Comparison of ENCODE assay signal across 18 mouse cellular contexts in the genomic region with DNA sequence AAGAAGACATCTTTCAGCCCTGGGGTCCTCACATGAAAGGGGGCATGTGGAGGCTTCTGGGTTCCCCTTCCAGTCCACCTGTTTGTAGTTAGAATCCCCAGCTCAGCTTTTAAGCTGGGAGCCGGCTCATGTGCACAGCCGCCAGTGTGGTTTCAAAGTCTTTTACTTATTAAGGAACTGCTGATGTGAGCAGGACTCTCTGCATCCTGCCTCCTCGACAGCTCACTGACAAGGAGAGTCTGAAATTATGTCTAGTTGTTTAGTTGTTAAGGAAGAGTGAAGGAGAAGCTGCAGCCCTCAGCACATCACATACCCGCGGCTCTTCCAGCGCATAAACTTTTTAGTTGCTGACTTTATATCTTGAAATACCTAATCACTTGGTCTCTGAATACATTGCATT.
DNase-seq lines count a peak whose midpoint lies in the region; ATAC-seq and TF ChIP-seq lines count a peak whose summit lies in the region.
"Had no signal": no experiment of that assay in that cellular context is flagged by ENCODE, and none has a peak within 500 bp of the region (broad histone marks: within the 10 kb centered on the region; RNA-seq: fewer than 3 reads in every experiment).

No protein-coding gene starts in this region.

- H3K4me1 ChIP-seq in forebrain, embryonic 15.5 days = peaks cover 35% of the 10 kb centered on the region
- H3K4me1 ChIP-seq in forebrain, embryonic 11.5 days (replicated peaks; ENCODE audit: control insufficient read depth, insufficient read depth, low read length) = no peaks in the 10 kb centered on the region
- peaks cover 13% of the 10 kb centered on the region; the same call in 1 of the 2 replicates for H3K4me1 ChIP-seq in embryonic facial prominence, embryonic 14.5 days (ENCODE audit: control insufficient read depth, insufficient read depth, low read length)
- H3K4me1 ChIP-seq: heart, embryonic 10.5 days had no signal

- H3K27me3 ChIP-seq in forebrain, embryonic 15.5 days = no peaks in the 10 kb centered on the region
- H3K27me3 ChIP-seq in forebrain, embryonic 11.5 days (ENCODE audit: control insufficient read depth, insufficient read depth, low read length) = no peaks in the 10 kb centered on the region
- H3K27me3 ChIP-seq in embryonic facial prominence, embryonic 14.5 days (replicated peaks; ENCODE audit: control insufficient read depth, insufficient read depth, low read length) = no peaks in the 10 kb centered on the region
- H3K27me3 ChIP-seq: limb, embryonic 12.5 days; Patski had no signal

- no peak for TF ChIP-seq CTCF in left cerebral cortex, adult 2 months (IDR thresholded peaks at IDR 0.05)
- TF ChIP-seq CTCF in brain, embryonic 14.5 days (IDR thresholded peaks at IDR 0.05; ENCODE audit: borderline replicate concordance, extremely low read depth, insufficient read depth, insufficient read length) = no peak

- no peak overlapping the region for H3K4me2 ChIP-seq in forebrain, embryonic 15.5 days (replicated peaks)
- no peak overlapping the region for H3K4me2 ChIP-seq in forebrain, embryonic 11.5 days (ENCODE audit: low read depth, low read length, severe bottlenecking)
- H3K4me2 ChIP-seq in embryonic facial prominence, embryonic 14.5 days (ENCODE audit: low read depth, low read length) = 0 out of 2 replicates have a peak overlapping the region, but pooled peaks have one; percentile 7
- H3K4me2 ChIP-seq: limb, embryonic 12.5 days had no signal

- H3K27ac ChIP-seq in forebrain, embryonic 15.5 days (replicated peaks) = peak overlapping the region; percentile 85
- no peak overlapping the region for H3K27ac ChIP-seq in forebrain, embryonic 11.5 days (ENCODE audit: low read depth, low read length)
- H3K27ac ChIP-seq in left cerebral cortex, adult 2 months = peak overlapping the region; percentile 61
- peak overlapping the region; percentile 68; the same call in 1 of the 2 replicates for H3K27ac ChIP-seq in embryonic facial prominence, embryonic 14.5 days (replicated peaks; ENCODE audit: low read depth, low read length)
- H3K27ac ChIP-seq: heart, embryonic 10.5 days; liver, embryonic 14.5 days had no signal

- no peak overlapping the region for H3K4me3 ChIP-seq in forebrain, embryonic 15.5 days
- no peak overlapping the region for H3K4me3 ChIP-seq in forebrain, embryonic 11.5 days (ENCODE audit: low read depth, low read length)
- no peak overlapping the region for H3K4me3 ChIP-seq in left cerebral cortex, adult 2 months
- H3K4me3 ChIP-seq in embryonic facial prominence, embryonic 14.5 days (ENCODE audit: low read depth, low read length) = no peak overlapping the region
- H3K4me3 ChIP-seq: heart, embryonic 10.5 days; limb, embryonic 12.5 days had no signal

- no peaks in the 10 kb centered on the region for H3K36me3 ChIP-seq in forebrain, embryonic 15.5 days
- H3K36me3 ChIP-seq in forebrain, embryonic 11.5 days (ENCODE audit: control insufficient read depth, insufficient read depth, low read length) = no peaks in the 10 kb centered on the region
- no peaks in the 10 kb centered on the region for H3K36me3 ChIP-seq in embryonic facial prominence, embryonic 14.5 days (ENCODE audit: control insufficient read depth, insufficient read depth, low read length)
- H3K36me3 ChIP-seq: heart, embryonic 10.5 days; limb, embryonic 12.5 days had no signal

- peak; percentile 3; the same call in 1 of the 2 replicates for ATAC-seq in forebrain, embryonic 15.5 days (replicated peaks)
- no peak for ATAC-seq in forebrain, embryonic 11.5 days (replicated peaks; ENCODE audit: low FRiP score)
- ATAC-seq in embryonic facial prominence, embryonic 14.5 days (ENCODE audit: low read depth) = no peak
- ATAC-seq: Patski had no signal

- no peak for TF ChIP-seq POLR2A in brain, embryonic 14.5 days (IDR thresholded peaks at IDR 0.05; ENCODE audit: borderline replicate concordance, extremely low read depth, insufficient read depth, insufficient read length, poor library complexity, severe bottlenecking)

- no peak overlapping the region for H3K9ac ChIP-seq in forebrain, embryonic 15.5 days (replicated peaks)
- no peak overlapping the region for H3K9ac ChIP-seq in forebrain, embryonic 11.5 days (ENCODE audit: low read length)
- no peak overlapping the region for H3K9ac ChIP-seq in embryonic facial prominence, embryonic 14.5 days (ENCODE audit: low read depth, low read length)
- H3K9ac ChIP-seq: limb, embryonic 12.5 days; liver, embryonic 14.5 days had no signal

- WGBS in forebrain, embryonic 15.5 days = 71% methylated on average over 6 of the region's 6 CpGs
- WGBS in forebrain, embryonic 11.5 days = 78% methylated on average over 6 of the region's 6 CpGs
- WGBS in embryonic facial prominence, embryonic 14.5 days = 37% methylated on average over 6 of the region's 6 CpGs

- H3K9me3 ChIP-seq in forebrain, embryonic 15.5 days = no peaks in the 10 kb centered on the region
- H3K9me3 ChIP-seq in forebrain, embryonic 11.5 days (ENCODE audit: control insufficient read depth, low read length) = no peaks in the 10 kb centered on the region
- no peaks in the 10 kb centered on the region for H3K9me3 ChIP-seq in embryonic facial prominence, embryonic 14.5 days (ENCODE audit: control insufficient read depth, low read length)
- H3K9me3 ChIP-seq: heart, embryonic 10.5 days; limb, embryonic 12.5 days had no signal

- intact Hi-C loops in left cerebral cortex, adult 2 months (cut with DNase I) = loop anchor here (5.0 kb wide), 2 partner anchors 43 to 63 kb away; no protein-coding TSS in a partner anchor
- intact Hi-C loops in left cerebral cortex, postnatal 4 days (cut with DNase I) = loop anchor here (5.0 kb wide), 1 partner anchor 68 kb away; no protein-coding TSS in a partner anchor

- DNase-seq in forebrain, embryonic 11.5 days (ENCODE audit: low spot score) = no peak
- no peak for DNase-seq in left cerebral cortex, adult 2 months (ENCODE audit: extremely low spot score in 1 of 2, low spot score in 2 of 2)
- DNase-seq in left cerebral cortex, postnatal 4 days = no peak
- peak; percentile 45 for DNase-seq in brain, embryonic 14.5 days (ENCODE audit: low read depth)
- DNase-seq in embryonic facial prominence, embryonic 14.5 days (ENCODE audit: low spot score) = peak; percentile 31
- DNase-seq in adrenal gland, postnatal 4 days (ENCODE audit: low spot score in 2 of 2) = no peak
- DNase-seq: adrenal gland, postnatal 36 days; B cell, adult 2 months; cerebellum, adult 11 months; gastrocnemius, postnatal 36 days; kidney, postnatal 10 days; lung, postnatal 10 days; thymus, postnatal 4 days had no signal

Comparison
In these comparisons a context has a peak if more than half of its experiments do, and no peak if none do; other contexts are left out.
1. DNase-seq: peak in brain, embryonic 14.5 days (single experiment) and embryonic facial prominence, embryonic 14.5 days (single experiment); none in forebrain, embryonic 11.5 days (single experiment), left cerebral cortex, adult 2 months (0 of 2), left cerebral cortex, postnatal 4 days (single experiment) and adrenal gland, postnatal 4 days (0 of 2).